Mouse (Mus musculus): ENCODE measurements around the gene Fam20a. TPM values are rescaled to one million over a fixed set of nuclear protein-coding genes. Genes with fewer than 3 reads are reported as not detected.

Fam20a gene
- polyA plus RNA-seq (2014; fragmentation: Illumina TruSeq; extraction: RNeasy Lipid Tissue Mini Kit (QIAGEN cat#74804)): 0.46 TPM

GRCm38 (mm10) chr11:109721781-109722446 is at the start of gene Fam20a:
Gene Fam20a, minus strand, starts transcription at chr11:109722279.

GRCm38 (mm10) chr11:109649206-109649605 is 72.9 kb downstream of the Fam20a start, which contains the start of gene Prkar1a:
Gene Prkar1a, plus strand, starts transcription at chr11:109649405.

Other genes starting within 250 kb of the Fam20a start
- gene Arsg, start 248.9 kb downstream of the Fam20a start, polyA plus RNA-seq (2014; fragmentation: Illumina TruSeq; extraction: RNeasy Lipid Tissue Mini Kit (QIAGEN cat#74804)): 3.5 TPM
- 7.2 TPM for gene Slc16a6, start 248.7 kb downstream of the Fam20a start, polyA plus RNA-seq (2014; fragmentation: Illumina TruSeq; extraction: RNeasy Lipid Tissue Mini Kit (QIAGEN cat#74804))
- 103 TPM for gene Wipi1, start 110.3 kb downstream of the Fam20a start, polyA plus RNA-seq (2014; fragmentation: Illumina TruSeq; extraction: RNeasy Lipid Tissue Mini Kit (QIAGEN cat#74804))
- 615 TPM for gene Prkar1a, start 72.9 kb downstream of the Fam20a start, polyA plus RNA-seq (2014; fragmentation: Illumina TruSeq; extraction: RNeasy Lipid Tissue Mini Kit (QIAGEN cat#74804))
- gene 1700012B07Rik, start 105.8 kb upstream of the Fam20a start, polyA plus RNA-seq (2014; fragmentation: Illumina TruSeq; extraction: RNeasy Lipid Tissue Mini Kit (QIAGEN cat#74804)): not detected

All from ovary, adult 10 weeks (tissue).